ENCODE assay signal across 19 mouse cellular contexts in the genomic region with DNA sequence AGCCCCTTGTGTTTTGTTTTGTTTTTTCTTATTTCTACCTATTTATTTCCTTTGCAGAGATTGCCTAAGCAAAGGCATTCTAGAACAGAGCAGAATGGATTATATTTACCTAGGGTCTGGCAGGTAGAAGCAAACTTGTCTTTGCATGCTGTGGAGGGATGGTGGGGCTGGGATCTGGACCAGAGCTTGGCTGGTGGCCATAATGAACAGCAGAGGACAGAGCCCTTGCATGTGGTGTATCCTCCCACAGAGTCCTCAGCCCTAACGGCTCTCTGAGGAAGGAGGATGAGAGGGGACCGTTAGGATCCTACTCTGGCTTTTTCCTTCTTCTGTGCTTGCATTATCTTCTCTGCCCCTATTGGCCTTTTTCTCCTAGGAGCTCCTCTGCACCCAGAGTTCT.
DNase-seq lines count a peak whose midpoint lies in the region; TF ChIP-seq lines count a peak whose summit lies in the region.
"Had no signal": no experiment of that assay in that cellular context is flagged by ENCODE, and none has a peak within 500 bp of the region (broad histone marks: within the 10 kb centered on the region; RNA-seq: fewer than 3 reads in every experiment).

No protein-coding gene starts in this region.

- intact Hi-C loops in left cerebral cortex, postnatal 4 days (cut with DNase I), result no loop called here

- DNase-seq in cerebellum, postnatal 10 days, result peak; percentile 70 to 79
- DNase-seq in cerebellum, postnatal 36 days, result no peak
- peak; percentile 60 to 69 for DNase-seq in cerebellum, postnatal 14 days
- no peak for DNase-seq in cerebellum, adult 2 months
- DNase-seq in cerebellum, postnatal 25 days, result peak; percentile 25 to 52
- DNase-seq in cerebellum, adult 9-11 months, result no peak
- DNase-seq in left cerebral cortex, postnatal 4 days, result peak; percentile 24
- no peak for DNase-seq in left cerebral cortex, adult 18-20 months (ENCODE audit: low spot score in 2 of 2)
- DNase-seq: adrenal gland, adult 2 months; adrenal gland, adult 8-10 months; adrenal gland, postnatal 10 days; adrenal gland, postnatal 14 days; adrenal gland, postnatal 25 days; adrenal gland, postnatal 36 days; B cell, adult 2 months; cerebellum, adult 11 months; cerebellum, adult 11-12 months had no signal

- no peak for TF ChIP-seq CTCF in cerebellum, adult 2 months (IDR thresholded peaks at IDR 0.05; ENCODE audit: borderline replicate concordance, insufficient read depth, low read depth, low read length)

- no peak for TF ChIP-seq POLR2A in cerebellum, adult 2 months (IDR thresholded peaks at IDR 0.05; ENCODE audit: borderline replicate concordance, insufficient read depth, low read length)

- no peaks in the 10 kb centered on the region for H3K27me3 ChIP-seq in cerebellum, adult 2 months (ENCODE audit: control insufficient read depth, insufficient read depth, low read length)
- H3K27me3 ChIP-seq: CH12.LX, Patski had no signal

- peaks cover 5% of the 10 kb centered on the region; the same call in 1 of the 2 replicates for H3K4me1 ChIP-seq in cerebellum, adult 2 months (ENCODE audit: control insufficient read depth, insufficient read depth, low read length)

- WGBS in cerebellum, adult 2 months, result 4% methylated on average over 2 of the region's 2 CpGs

- no peak overlapping the region for H3K4me3 ChIP-seq in cerebellum, adult 2 months (replicated peaks; ENCODE audit: insufficient read depth, low read depth, low read length)

- H3K27ac ChIP-seq in cerebellum, adult 2 months (ENCODE audit: insufficient read depth, low read length), result no peak overlapping the region

Comparison
In these comparisons a context has a peak if more than half of its experiments do, and no peak if none do; other contexts are left out.
1. DNase-seq: peak in cerebellum, postnatal 10 days (2 of 2), cerebellum, postnatal 14 days (2 of 2), cerebellum, postnatal 25 days (2 of 2) and left cerebral cortex, postnatal 4 days (single experiment); none in cerebellum, postnatal 36 days (0 of 2), cerebellum, adult 2 months (0 of 2), cerebellum, adult 9-11 months (single experiment) and left cerebral cortex, adult 18-20 months (0 of 2).